Mouse (Mus musculus): ENCODE results near the gene Zbtb3. TPM values are rescaled to one million over a fixed set of nuclear protein-coding genes. Genes with fewer than 3 reads are reported as not detected.

The Zbtb3 gene
- polyA plus RNA-seq, 1 experiment from 2014 or later, result 2.6 TPM

DNA sequence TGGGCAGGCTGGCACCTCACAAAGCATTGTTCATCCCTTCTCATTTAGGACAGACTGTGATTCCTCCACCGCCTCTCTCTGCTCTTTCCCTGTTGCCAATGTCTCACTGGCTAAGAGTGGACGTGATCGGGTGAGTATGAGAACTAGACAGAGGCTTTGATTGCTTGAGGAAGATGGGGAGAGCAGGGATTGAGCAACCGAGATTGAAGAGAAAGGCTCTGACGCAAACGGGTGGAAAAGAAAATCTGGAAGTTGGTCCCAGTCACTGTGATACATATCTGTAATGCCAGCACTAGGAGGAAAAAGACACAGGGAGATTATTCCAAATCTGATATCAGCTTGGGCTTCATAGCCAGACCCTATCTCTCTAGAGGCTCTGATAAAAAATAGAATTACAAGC is 40.6 kb downstream of the Zbtb3 start:
- 77% methylated on average over 6 of the region's 6 CpGs for WGBS

DNA sequence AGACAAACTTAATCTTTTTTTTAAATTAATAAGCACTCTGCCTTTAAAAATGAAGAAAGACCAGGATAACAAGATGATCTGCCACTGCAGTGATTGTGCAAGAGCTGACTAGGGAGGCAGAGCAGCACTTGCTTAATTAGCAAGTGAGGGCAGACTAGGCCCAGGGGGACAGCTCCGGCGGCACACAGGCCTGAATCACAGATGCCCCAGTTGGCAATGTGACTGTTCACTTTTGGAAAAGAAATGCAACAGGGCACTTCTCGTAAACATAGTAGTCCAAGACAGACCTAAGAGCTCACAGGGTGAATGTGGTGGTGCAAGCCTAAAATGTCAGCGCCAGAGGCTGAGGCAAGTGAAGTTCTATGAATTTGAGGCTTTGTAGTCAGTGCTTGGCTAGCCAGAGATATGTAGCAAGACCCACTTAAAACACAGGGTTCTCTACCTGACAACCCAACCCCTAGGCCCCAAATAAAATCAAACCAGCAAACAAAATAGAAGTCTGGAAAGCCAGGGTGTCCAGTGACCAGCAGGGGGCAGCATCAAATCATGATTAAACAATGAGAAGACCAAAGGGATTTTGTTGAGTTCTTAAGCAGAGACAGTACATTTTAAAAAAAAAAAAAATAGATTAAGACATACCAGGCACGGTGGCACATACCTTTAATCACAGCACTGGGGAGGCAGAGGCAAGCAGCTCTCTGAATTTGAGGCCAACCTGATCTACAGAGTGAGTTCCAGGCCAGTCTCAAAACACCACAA is 42.2 kb downstream of the Zbtb3 start:
- TF ChIP-seq EP300 (IDR thresholded peaks at IDR 0.05) (no peak), CTCF (IDR thresholded peaks at IDR 0.05) (peak; percentile 81)
- H3K9me3 ChIP-seq (ENCODE audit: low read length), result no peaks in the 10 kb centered on the region
- DNase-seq (ENCODE audit: low spot score) (peak; percentile 89), ATAC-seq (peak; percentile 45)
- H3K4me2 ChIP-seq (replicated peaks; ENCODE audit: low read depth, low read length), result no peak overlapping the region
- peaks cover 6% of the 10 kb centered on the region; the same call in 1 of the 2 replicates for H3K4me1 ChIP-seq (ENCODE audit: insufficient read depth, low read depth, low read length)
- H3K36me3 ChIP-seq (ENCODE audit: insufficient read depth, low read length), result peaks cover 16% of the 10 kb centered on the region; the same call in 1 of the 2 replicates
- no peaks in the 10 kb centered on the region for H3K27me3 ChIP-seq (replicated peaks; ENCODE audit: insufficient read depth, low read length)
- H3K27ac ChIP-seq (ENCODE audit: low read length), result peak overlapping the region; percentile 49
- H3K9ac ChIP-seq (replicated peaks; ENCODE audit: low read depth), result peak overlapping the region; percentile 12; the same call in 1 of the 2 replicates
- 45% methylated on average over 5 of the region's 5 CpGs for WGBS
- no peak overlapping the region for H3K4me3 ChIP-seq (ENCODE audit: low read depth, low read length)

More for the DNA sequence above, 40.6 kb downstream of the Zbtb3 start:
- DNase-seq (ENCODE audit: low spot score) (peak; percentile 37), ATAC-seq (no peak)
- no peaks in the 10 kb centered on the region for H3K27me3 ChIP-seq (replicated peaks; ENCODE audit: insufficient read depth, low read length)
- H3K9ac ChIP-seq (replicated peaks; ENCODE audit: low read depth), result no peak overlapping the region
- H3K36me3 ChIP-seq (ENCODE audit: insufficient read depth, low read length), result peaks cover 16% of the 10 kb centered on the region; the same call in 1 of the 2 replicates
- H3K27ac ChIP-seq (ENCODE audit: low read length), result no peak overlapping the region
- H3K4me1 ChIP-seq (ENCODE audit: insufficient read depth, low read depth, low read length), result peaks cover 10% of the 10 kb centered on the region; the same call in 1 of the 2 replicates
- H3K4me3 ChIP-seq (ENCODE audit: low read depth, low read length), result no peak overlapping the region
- H3K9me3 ChIP-seq (ENCODE audit: low read length), result no peaks in the 10 kb centered on the region
- no peak for TF ChIP-seq CTCF (IDR thresholded peaks at IDR 0.05)
- no peak for TF ChIP-seq EP300 (IDR thresholded peaks at IDR 0.05)
- no peak overlapping the region for H3K4me2 ChIP-seq (replicated peaks; ENCODE audit: low read depth, low read length)

DNA sequence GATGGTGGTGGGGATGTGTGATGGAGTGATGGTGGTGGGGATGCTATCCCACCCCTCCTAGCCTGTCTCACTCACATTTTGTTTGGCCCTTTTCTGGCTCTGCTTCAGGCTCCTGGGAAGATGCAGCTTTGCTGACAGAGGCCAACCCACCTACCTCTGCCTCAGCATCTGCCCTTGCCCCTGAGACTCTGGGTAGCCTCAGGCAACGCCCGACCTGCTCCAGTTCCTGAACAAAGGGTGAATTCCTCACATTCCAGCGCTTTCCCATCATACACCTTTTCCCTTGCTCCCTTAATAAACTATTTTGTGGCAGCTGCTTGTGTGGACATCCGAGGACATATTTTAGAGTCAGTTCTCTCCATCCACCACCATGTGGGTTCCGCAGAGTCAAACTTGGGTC is 46.0 kb downstream of the Zbtb3 start:
- Histone ChIP-seq H3K9me3 (ENCODE audit: low read length) (no peaks in the 10 kb centered on the region), H3K9ac (replicated peaks; ENCODE audit: low read depth) (no peak overlapping the region), H3K27ac (ENCODE audit: low read length) (no peak overlapping the region), H3K4me1 (ENCODE audit: insufficient read depth, low read depth, low read length) (no peaks in the 10 kb centered on the region), H3K27me3 (replicated peaks; ENCODE audit: insufficient read depth, low read length) (no peaks in the 10 kb centered on the region), H3K36me3 (ENCODE audit: insufficient read depth, low read length) (peaks cover 16% of the 10 kb centered on the region; the same call in 1 of the 2 replicates), H3K4me3 (ENCODE audit: low read depth, low read length) (no peak overlapping the region), H3K4me2 (replicated peaks; ENCODE audit: low read depth, low read length) (no peak overlapping the region)
- DNase-seq (ENCODE audit: low spot score) (no peak), ATAC-seq (no peak)
- TF ChIP-seq CTCF (IDR thresholded peaks at IDR 0.05), result no peak
- TF ChIP-seq EP300 (IDR thresholded peaks at IDR 0.05), result no peak
- 69% methylated on average over 5 of the region's 5 CpGs for whole genome bisulfite sequencing

DNA sequence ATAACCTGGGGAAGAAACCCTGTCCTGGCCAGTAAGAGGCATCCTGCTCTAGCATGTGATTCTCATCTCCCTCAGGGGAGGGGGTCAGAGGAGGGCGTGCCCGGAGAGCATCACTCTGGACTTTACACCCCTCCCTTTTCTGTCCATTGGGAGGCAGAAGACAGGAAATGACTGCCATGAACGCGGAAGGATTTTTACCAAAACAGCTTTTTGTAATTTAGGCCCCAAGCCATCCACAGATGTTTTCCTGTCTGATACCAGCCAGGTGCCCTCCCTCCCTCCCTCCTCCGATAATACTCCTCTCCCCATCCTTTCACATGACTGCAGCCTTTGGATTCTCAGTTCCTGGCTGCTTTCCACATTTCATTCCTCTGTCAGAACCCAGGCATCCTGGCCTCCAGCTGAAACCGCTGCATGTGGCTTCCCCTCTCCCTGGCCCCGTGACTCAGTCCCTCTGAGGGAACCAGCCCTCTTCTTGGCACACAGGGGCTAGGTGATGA is 48.1 kb downstream of the Zbtb3 start, which contains the start of gene Lrrn4cl:
Gene Lrrn4cl (plus strand): TSS at position 367 of the 500 bp plus-strand sequence.
- 22% methylated on average over 7 of the region's 7 CpGs for WGBS
- ATAC-seq, result peak; percentile 82
- Histone ChIP-seq H3K4me1 (ENCODE audit: insufficient read depth, low read depth, low read length) (no peaks in the 10 kb centered on the region), H3K36me3 (ENCODE audit: insufficient read depth, low read length) (peaks cover 16% of the 10 kb centered on the region; the same call in 1 of the 2 replicates), H3K4me2 (replicated peaks; ENCODE audit: low read depth, low read length) (0 out of 2 replicates have a peak within 1 kb of the TSS, but pooled peaks have one; percentile 1), H3K4me3 (ENCODE audit: low read depth, low read length) (no peak within 1 kb of the TSS), H3K27me3 (replicated peaks; ENCODE audit: insufficient read depth, low read length) (no peaks in the 10 kb centered on the region), H3K27ac (ENCODE audit: low read length) (no peak within 1 kb of the TSS), H3K9me3 (ENCODE audit: low read length) (no peaks in the 10 kb centered on the region), H3K9ac (replicated peaks; ENCODE audit: low read depth) (no peak within 1 kb of the TSS)
- no peak for TF ChIP-seq CTCF (IDR thresholded peaks at IDR 0.05)
- no peak for TF ChIP-seq EP300 (IDR thresholded peaks at IDR 0.05)
- DNase-seq (ENCODE audit: low spot score), result peak; percentile 82

- Histone ChIP-seq H3K27me3 (replicated peaks; ENCODE audit: insufficient read depth, low read length) (no peaks in the 10 kb centered on the region), H3K27ac (ENCODE audit: low read length) (no peak overlapping the region), H3K9me3 (ENCODE audit: low read length) (no peaks in the 10 kb centered on the region), H3K4me2 (replicated peaks; ENCODE audit: low read depth, low read length) (0 out of 2 replicates have a peak overlapping the region, but pooled peaks have one; percentile 1), H3K9ac (replicated peaks; ENCODE audit: low read depth) (no peak overlapping the region), H3K4me3 (ENCODE audit: low read depth, low read length) (no peak overlapping the region), H3K36me3 (ENCODE audit: insufficient read depth, low read length) (peaks cover 10% of the 10 kb centered on the region; the same call in 1 of the 2 replicates), H3K4me1 (ENCODE audit: insufficient read depth, low read depth, low read length) (no peaks in the 10 kb centered on the region)
- DNase-seq (ENCODE audit: low spot score) (peak; percentile 36), ATAC-seq (peak; percentile 52)
- TF ChIP-seq EP300 (IDR thresholded peaks at IDR 0.05) (no peak), CTCF (IDR thresholded peaks at IDR 0.05) (peak; percentile 49)
- WGBS, result 32% methylated on average over 7 of the region's 7 CpGs
Measured at GRCm38 (mm10) chr19:8851639-8852038, 49.3 kb downstream of the Zbtb3 start.

DNA sequence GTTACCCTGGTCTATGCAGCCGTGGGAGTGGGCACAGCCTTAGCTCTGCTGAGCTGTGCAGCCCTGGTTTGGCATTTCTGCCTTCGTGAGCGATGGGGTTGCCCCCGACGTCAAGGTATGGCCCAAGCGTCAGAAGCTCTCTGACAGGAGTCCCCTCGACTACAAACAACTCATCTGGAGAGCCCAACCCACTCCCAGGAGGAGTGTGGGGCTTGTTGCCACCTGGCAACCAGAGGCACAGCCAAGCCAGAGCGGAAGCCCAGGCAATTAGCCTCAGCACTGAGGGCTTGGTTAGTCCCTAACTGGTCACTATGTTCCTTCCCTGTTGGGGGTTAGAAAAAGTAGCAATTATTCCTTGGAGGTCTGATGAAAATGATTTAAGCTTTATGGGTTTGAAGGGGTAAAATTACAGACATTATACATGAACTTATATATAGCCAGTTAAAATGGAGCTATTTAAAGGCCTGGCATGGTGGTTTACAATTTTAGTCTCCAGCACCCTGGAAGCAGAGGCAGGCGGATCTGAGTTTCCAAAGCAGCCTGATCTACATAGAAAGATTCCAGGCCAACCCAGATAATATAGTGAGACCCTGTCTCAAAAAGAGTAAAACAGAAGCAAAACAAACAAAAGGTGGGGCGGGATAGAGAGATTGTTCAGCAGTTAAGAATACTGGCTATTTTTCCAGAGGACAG is 50.0 kb downstream of the Zbtb3 start:
- Histone ChIP-seq H3K27me3 (replicated peaks; ENCODE audit: insufficient read depth, low read length) (no peaks in the 10 kb centered on the region), H3K27ac (ENCODE audit: low read length) (no peak overlapping the region), H3K9ac (replicated peaks; ENCODE audit: low read depth) (no peak overlapping the region), H3K4me3 (ENCODE audit: low read depth, low read length) (no peak overlapping the region), H3K4me1 (ENCODE audit: insufficient read depth, low read depth, low read length) (no peaks in the 10 kb centered on the region), H3K4me2 (replicated peaks; ENCODE audit: low read depth, low read length) (0 out of 2 replicates have a peak overlapping the region, but pooled peaks have one; percentile 1), H3K9me3 (ENCODE audit: low read length) (no peaks in the 10 kb centered on the region), H3K36me3 (ENCODE audit: insufficient read depth, low read length) (peaks cover 3% of the 10 kb centered on the region; the same call in 1 of the 2 replicates)
- no peak for TF ChIP-seq EP300 (IDR thresholded peaks at IDR 0.05)
- TF ChIP-seq CTCF (IDR thresholded peaks at IDR 0.05), result no peak
- DNase-seq (ENCODE audit: low spot score), result no peak
- WGBS, result 47% methylated on average over 10 of the region's 10 CpGs
- 0 out of 2 replicates have a peak, but pooled peaks have one; percentile 11 for ATAC-seq

Data from lung, postnatal 0 days (tissue).